Mouse (Mus musculus) megakaryocyte progenitor cell, adult 5-6 weeks (primary cell): ENCODE results near the gene Slc9b2. TPM values are rescaled to one million over a fixed set of nuclear protein-coding genes. Genes with fewer than 3 reads are reported as not detected.

Source experiments
- ATAC-seq: replicated peaks from 2 replicates; pipeline ENCODE4 v1.8.0; 2016; ENCODE audit warnings: mild to moderate bottlenecking, moderate TSS enrichment, inconsistent platforms; ENCODE audit not compliant: poor library complexity
- total RNA-seq, 2 experiments: library from RNA; stranded (forward) in 1 of 2; stranded (reverse) in 1 of 2; fragments of 157-497, 149-512 nt in 1 of 2; fragments of 200-1000 nt in 1 of 2; gene quantifications; 2 replicates each; pipeline versions ENCODE4 v1.2.3 to v1.2.4; 2015 to 2017

Slc9b2 gene
- total RNA-seq, 2 experiments from 2014 or later = 0.12 to 0.17 TPM

- no peak for ATAC-seq
These were observed 5.5 kb downstream of the Slc9b2 start for GRCm38 (mm10) chr3:135312916-135313491.

DNA sequence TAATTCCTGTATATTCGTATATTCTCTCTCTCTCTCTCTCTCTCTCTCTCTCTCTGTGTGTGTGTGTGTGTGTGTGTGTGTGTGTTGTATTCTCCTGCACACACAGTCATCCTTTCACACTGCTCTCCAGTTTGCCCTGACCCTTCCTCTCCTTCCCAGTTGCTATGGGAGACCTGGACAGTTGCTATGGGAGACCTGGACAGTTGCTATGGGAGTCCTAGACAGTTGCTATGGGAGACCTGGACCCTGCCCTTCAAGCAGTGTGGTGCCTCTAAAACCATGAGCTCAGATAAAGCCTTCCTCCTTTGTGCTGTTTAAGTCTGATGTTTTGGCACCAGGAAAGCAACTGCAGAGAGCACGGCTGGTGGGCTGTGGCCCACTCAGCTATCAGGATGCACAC, 6.2 kb downstream of the Slc9b2 start:
- no peak for ATAC-seq

GRCm38 (mm10) chr3:135314811-135315210, 7.3 kb downstream of the Slc9b2 start:
- ATAC-seq = no peak

- no peak for ATAC-seq
These were observed 8.4 kb downstream of the Slc9b2 start for GRCm38 (mm10) chr3:135315720-135316425.

DNA sequence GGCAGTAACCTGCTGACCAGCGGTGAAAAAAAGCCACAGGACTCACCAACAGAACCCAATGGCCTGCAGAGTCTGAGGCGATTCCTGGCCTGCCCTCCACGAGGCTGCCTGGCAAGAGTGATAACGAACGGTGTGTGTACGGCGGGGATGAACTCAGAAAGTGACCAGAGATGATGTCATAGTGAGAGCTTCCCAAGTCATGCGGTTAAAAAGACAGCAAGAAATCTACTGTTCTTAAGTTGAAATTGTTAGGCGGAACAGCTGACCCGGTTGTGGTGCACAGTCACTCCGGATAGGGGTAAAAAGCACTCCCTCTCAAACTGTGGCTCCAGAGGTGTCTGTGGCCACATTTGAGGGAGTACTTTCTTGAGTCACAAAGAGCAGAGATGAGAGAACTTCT, 10.8 kb downstream of the Slc9b2 start:
- ATAC-seq = no peak

DNA sequence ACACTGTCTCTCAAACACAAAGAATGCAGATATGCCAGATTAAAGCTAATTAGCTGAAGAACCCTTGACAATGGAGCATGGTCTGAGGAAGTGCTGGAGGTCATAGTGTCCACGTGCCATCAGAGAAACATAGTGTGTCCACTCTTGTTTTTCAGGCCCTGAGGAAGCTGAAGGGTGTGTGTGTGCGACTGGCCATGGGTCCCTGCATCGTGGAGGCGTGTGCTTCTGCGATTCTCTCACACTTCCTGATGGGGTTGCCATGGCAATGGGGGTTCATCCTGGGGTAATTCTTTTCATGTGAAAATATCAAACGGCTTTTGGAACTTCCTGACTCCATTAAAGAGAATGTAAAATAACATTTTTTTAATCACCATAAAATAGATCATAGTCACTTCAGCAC, 16.9 kb downstream of the Slc9b2 start:
- no peak for ATAC-seq

GRCm38 (mm10) chr3:135327176-135327575, 19.7 kb downstream of the Slc9b2 start:
- no peak for ATAC-seq

DNA sequence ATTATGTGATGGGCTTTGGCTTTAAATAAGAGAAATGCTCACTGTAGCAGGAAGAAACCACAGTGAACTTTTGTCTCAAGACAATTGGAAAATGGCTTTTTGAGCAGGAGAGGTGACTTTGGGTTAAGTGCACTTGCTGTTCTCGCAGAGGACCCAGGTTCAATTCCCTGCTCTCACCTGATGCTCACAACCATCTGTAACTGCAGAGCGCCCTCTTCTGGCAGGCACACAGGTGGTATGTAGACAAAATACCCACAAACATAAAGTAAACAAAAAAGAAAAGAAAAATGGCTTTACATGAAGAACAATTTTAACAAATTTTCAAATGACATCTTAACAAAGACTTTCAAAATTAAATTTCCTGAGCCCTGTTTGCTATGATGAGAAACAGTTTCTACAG, 20.1 kb downstream of the Slc9b2 start:
- ATAC-seq = peak; percentile 56

DNA sequence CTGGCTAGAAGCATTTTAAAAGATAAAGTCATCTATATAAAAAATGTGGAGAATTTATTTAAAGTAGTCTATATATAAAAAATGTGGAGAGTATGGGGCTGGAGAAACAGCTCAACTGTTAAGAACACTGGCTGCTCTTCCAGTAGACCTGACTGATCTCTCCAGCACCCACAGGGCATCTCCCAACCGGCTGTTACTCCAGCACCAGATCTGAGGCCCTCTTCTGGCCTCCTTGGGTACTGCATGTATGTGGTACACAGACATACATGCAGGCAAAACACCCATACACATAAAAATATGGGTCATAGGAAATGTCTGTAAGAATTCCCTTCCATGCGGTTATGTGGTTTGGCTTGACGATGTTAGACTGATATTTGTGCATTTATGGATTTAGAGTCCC, 21.1 kb downstream of the Slc9b2 start:
- peak; percentile 96 for ATAC-seq

- no peak for ATAC-seq
These were observed 25.2 kb downstream of the Slc9b2 start for GRCm38 (mm10) chr3:135332691-135333090.

DNA sequence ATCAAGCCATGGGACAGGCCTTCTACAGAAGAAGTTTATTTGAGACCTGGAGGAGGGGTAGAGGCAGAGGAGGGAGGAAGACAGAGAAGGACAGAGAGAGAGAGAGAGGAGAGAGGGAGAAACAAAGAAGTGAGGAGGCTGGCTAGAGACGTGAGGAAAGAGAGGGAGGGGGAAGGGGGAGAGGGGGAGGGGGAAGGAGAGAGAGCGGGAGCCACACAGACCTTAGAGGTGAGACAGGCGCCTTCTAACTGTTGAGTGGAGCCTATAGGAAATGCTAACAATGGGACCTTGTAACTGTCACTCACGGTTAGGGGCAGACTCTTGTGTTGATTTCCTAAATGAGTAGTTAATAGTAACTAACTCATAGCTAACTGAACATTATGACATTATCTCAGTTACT, 26.3 kb downstream of the Slc9b2 start:
- ATAC-seq = no peak

DNA sequence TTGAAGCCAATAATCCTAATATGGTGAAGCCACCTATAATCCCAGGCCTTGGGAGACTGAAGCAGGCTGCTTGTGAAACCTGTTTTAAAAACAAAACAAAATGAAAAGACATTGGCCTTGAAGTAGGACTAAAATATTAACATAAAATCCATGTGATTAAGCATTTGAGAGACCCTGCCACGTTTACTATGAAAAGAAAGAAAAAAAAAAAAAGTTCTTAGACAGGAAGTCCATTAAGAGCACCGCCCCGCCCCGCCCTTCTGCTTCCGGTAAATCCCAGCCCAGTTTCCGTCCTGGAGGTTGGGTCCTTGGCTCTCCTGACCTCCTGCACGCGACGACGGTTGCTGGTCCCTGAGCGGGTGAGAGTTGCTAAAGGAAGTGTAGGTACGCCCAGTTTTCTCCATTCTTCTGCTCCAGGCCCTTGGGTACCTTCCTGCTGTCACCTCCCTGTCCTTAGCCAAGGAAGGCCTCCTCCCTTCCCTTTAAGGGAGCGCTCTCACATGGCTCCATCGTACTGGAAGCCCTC, 40.3 kb downstream of the Slc9b2 start, which contains the start of gene Slc9b1:
Gene Slc9b1, plus strand, starts transcription at position 291 of the 526 bp plus-strand sequence.
- ATAC-seq = no peak

- no peak for ATAC-seq
These were observed 41.5 kb downstream of the Slc9b2 start for GRCm38 (mm10) chr3:135349022-135349421.

- ATAC-seq = peak; percentile 52
These were observed 44.4 kb downstream of the Slc9b2 start for GRCm38 (mm10) chr3:135351857-135352256.

GRCm38 (mm10) chr3:135357394-135357793, 49.9 kb downstream of the Slc9b2 start:
- ATAC-seq = no peak

DNA sequence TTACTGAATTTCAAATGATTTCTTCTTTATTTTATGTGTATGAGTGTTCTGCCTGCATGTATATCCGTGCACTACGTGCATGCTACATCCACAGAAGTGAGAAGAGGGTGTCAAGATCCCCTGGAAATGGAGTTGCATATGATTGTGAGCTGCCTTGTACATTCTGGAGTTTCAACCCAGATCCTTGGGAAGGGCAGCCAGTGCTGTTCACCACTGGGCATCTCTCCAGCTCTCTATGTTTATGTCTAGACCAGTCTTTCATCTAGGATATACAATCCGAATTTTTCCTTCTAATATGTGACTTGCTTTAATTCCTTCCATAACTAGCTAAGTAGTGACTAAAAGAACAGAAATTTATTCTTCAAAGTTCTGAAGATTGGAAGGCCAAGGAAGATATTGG, 68.3 kb downstream of the Slc9b2 start:
- no peak for ATAC-seq

GRCm38 (mm10) chr3:135377445-135377844, 69.9 kb downstream of the Slc9b2 start:
- no peak; the same call in 1 of the 2 replicates for ATAC-seq

- ATAC-seq = peak; percentile 74
These were observed 72.4 kb downstream of the Slc9b2 start for GRCm38 (mm10) chr3:135379868-135380267.

DNA sequence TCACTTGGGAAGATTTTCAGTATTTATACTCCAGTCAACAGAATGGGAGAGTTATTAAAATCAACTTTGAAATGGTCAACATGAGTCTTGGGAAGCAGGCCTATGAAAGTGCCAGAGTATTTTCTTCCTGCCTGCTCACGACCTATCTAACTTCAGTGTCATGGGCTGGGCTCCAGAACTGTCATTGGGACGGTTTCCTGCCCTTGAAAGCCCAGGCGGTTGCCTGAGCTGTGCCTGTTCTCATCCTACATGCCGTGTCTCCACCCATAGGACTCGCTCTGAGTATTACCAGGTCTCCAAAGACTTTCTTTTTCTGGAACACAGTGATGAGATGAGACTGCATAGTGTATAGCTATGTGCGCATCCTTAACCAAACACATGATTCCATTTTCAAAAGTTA, 85.7 kb downstream of the Slc9b2 start:
- ATAC-seq = no peak
